Mouse (Mus musculus) testis, adult 2 months (tissue): Measurements from ENCODE around the gene Ergic1.

Experiments
- CTCF ChIP-seq: fragments of 200-500 bp; IDR thresholded peaks from 2 replicates; pipeline ENCODE4 v1.5.1; 2012; ENCODE audit warnings: low read depth, mild to moderate bottlenecking, inconsistent platforms, low read length, moderate library complexity; ENCODE audit not compliant: control insufficient read depth, insufficient read depth, insufficient replicate concordance
- POLR2A ChIP-seq: fragments of 200-500 bp; IDR thresholded peaks from 2 replicates; pipeline ENCODE4 v1.6.1; 2012; ENCODE audit warnings: low read depth, mild to moderate bottlenecking, inconsistent platforms, low read length, moderate library complexity; ENCODE audit not compliant: control insufficient read depth

DNA sequence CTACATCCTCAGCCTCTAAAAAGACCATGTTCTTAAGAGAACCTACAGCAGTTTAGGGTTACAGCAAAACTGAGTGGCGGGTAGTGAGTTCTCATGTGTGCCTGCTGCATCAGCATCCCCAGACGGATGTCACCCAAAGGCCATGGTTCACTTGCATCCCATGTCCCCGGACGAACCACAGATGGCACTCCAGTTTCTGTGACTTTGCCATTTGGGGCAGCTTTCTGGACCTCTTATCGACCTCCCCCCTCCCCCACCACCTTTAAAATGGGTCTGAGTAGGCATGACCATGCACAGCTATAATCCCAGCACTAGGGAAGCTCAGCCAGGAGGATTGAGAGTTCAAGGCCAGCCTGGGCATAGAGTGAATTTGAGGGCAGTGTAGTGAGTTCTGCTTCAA lies 31.9 kb downstream of the Ergic1 start:
- TF ChIP-seq CTCF, result no peak
- no peak for TF ChIP-seq POLR2A
